Mouse (Mus musculus) fibroblast of lung, adult 2 months (primary cell): Measurements from ENCODE around the gene Rad18.

ENCODE experiments used
- DNase-seq: peaks from one replicate; pipeline ENCODE4 v3.0.0-alpha.2; 2011; ENCODE audit warnings: low read depth

Gene Rad18

GRCm38 (mm10) chr6:112684065-112684464, 12.4 kb downstream of the Rad18 start:
- no peak for DNase-seq

DNA sequence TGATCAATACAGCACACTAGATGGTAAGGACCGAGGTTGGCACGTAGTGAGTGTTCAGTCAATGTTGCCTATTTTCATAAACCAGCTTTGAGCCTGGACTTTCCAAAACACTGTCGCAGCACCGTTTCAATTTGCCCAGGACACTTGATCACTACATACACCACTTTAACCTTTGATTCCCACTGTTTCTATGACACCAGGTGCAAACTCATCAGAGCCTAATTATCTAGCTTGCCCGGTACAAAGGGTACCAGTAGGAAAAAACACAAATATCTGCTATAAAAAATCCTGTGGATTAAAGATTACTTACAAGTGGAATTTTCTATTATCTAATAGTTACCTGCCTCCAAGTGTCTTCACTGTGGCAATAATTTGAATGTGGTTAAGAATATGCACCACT, 64.4 kb downstream of the Rad18 start:
- no peak for DNase-seq

GRCm38 (mm10) chr6:112630291-112630690, 66.2 kb downstream of the Rad18 start:
- no peak for DNase-seq

GRCm38 (mm10) chr6:112628301-112628700, 68.2 kb downstream of the Rad18 start:
- no peak for DNase-seq

GRCm38 (mm10) chr6:112622321-112622720, 74.2 kb downstream of the Rad18 start:
- peak; percentile 75 for DNase-seq

GRCm38 (mm10) chr6:112620027-112620426, 76.5 kb downstream of the Rad18 start:
- DNase-seq = no peak

DNA sequence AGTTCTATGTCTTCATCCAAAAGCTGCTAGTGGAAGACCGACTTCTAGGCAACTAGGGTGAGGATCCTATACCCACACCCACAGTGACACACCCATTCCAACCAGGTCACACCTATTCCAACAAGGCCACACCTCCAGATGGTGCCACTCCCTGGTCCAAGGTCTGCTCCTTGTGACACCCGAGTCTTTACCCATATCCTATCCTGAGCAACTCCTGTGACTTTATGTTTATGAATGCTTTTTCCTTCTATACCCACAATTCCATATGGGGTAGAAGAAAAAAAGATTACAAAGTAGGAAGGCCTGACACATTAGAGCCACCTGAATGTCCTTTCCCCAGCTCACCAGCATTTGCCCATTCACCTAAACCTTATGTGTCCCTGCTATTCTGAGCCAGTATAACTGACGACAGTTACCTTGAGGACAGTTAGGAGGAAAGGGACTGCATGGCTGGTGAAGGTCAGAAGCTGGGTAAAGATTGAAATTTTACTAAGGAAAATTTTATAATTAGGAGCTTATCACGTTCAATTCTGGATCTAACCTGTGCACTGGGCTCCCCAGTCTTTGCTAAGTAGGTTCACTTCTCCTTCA, 78.7 kb downstream of the Rad18 start:
- no peak for DNase-seq

DNA sequence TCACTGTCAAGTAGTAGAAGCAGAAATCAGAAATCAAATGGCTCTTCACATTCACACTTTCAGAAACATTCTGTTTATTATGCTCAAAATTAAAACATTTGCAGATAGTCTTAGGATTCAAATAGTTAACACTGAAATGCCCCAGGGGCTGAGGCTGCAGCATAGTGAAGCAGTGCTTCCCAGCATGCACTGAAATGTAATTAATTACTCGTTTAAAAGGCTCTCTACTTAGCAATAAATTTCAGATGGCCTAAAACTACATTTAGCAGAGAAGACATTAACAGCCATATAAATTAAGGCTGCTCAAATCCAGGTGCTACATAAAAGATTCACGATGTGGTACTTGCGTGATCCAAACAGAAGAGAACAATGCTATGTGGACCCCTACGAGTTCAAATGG, 87.5 kb downstream of the Rad18 start:
- DNase-seq = no peak

- DNase-seq = no peak
These were observed 92.6 kb downstream of the Rad18 start for GRCm38 (mm10) chr6:112603866-112604265.

DNA sequence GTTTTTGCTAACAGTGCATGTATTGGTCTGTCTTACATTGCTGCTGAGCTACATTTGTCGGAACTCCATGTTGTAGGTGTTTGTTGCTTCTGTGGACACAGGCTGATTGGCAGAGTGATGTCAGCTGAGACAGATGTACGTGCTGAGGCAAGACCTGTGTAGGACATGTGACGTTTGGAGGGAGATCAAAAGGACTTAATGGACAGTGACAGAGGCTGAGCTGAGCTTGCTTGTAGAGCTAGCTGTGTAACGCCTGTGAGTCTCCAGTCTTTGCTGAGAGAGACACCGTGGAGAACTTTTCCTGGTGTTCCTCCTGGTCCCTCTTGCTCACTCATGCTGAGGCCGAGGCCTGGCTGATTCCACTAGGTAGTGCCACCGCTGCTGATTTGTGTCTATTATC, 101.5 kb downstream of the Rad18 start:
- DNase-seq = no peak

- DNase-seq = no peak
These were observed 108.6 kb downstream of the Rad18 start for GRCm38 (mm10) chr6:112587912-112588311.

GRCm38 (mm10) chr6:112586999-112587398, 109.5 kb downstream of the Rad18 start:
- no peak for DNase-seq

GRCm38 (mm10) chr6:112584961-112585360, 111.5 kb downstream of the Rad18 start:
- no peak for DNase-seq

- DNase-seq = no peak
These were observed 114.5 kb downstream of the Rad18 start for GRCm38 (mm10) chr6:112582022-112582421.

DNA sequence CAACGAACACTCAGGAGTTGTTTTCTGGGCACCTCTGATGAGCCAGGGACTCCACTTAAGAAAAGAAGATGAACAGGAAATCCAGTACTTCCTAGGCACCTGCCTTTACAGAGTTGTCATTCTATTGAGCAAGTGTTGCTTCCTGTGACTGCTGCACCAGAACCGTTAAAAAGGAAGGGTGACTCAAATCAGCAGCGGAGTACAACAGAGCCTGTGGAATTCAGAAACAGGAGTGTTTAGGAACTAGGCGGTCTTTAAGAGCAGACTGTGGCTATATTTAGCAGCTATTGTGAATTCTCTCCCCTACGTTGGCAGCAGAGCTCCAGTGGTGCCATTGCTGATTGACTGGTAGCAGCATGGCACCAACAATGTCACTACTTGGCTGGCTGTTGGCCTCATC, 119.3 kb downstream of the Rad18 start:
- no peak for DNase-seq

DNA sequence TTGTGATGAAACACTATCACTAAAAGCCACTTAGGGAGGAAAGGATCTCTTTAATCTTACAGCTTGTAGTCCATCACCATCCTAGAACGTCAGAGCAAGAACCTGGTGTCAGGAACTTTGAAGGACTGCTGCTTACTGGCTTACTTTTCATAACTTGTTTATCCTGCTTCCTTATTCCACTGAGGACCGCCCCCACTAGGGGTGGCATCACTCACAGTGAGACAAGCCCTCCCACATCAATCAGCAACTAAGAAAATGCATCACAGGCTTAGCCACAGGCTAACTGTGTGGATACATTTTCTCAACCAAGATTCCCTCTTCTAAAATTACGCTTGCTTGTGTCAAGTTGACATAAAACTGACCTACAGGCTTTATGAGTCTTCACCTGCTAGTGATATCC, 121.9 kb downstream of the Rad18 start:
- no peak for DNase-seq

DNA sequence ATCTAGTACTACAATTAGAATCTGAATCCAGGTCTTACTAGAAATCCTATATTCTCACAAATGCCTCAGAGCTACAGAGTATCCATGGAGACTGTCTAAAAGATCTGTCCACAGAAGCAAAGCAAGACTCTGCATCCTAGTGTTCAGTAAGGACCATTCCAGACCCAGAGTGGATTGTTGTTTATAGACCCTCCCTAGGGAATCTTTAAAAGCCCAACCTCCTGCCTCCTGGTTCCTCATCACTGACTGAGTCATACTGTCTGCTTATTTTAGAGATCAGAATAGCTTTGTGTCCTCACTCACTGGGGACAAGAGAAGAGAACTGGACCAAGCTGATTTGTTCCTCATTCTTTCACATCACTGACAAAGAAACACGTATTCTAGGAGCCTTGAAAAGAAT, 126.1 kb downstream of the Rad18 start:
- DNase-seq = no peak
